Mouse (Mus musculus): ENCODE data around the gene Gm20696.

Gene Gm20696

GRCm38 (mm10) chr6:99484197-99484725 lies 182.3 kb downstream of the Gm20696 start:
- DNase-seq (ENCODE audit: low spot score) = no peak

GRCm38 (mm10) chr6:99483556-99483955 lies 183.0 kb downstream of the Gm20696 start:
- no peak for DNase-seq (ENCODE audit: low spot score)

GRCm38 (mm10) chr6:99481568-99481967 lies 185.0 kb downstream of the Gm20696 start:
- DNase-seq (ENCODE audit: low spot score) = no peak

GRCm38 (mm10) chr6:99478873-99479650 lies 187.5 kb downstream of the Gm20696 start:
- no peak for DNase-seq (ENCODE audit: low spot score)

GRCm38 (mm10) chr6:99475040-99475439 lies 191.6 kb downstream of the Gm20696 start:
- no peak for DNase-seq (ENCODE audit: low spot score)

- DNase-seq (ENCODE audit: low spot score) = no peak
Measured at GRCm38 (mm10) chr6:99470906-99471305, 195.7 kb downstream of the Gm20696 start.

GRCm38 (mm10) chr6:99469134-99469834 lies 197.3 kb downstream of the Gm20696 start:
- no peak for DNase-seq (ENCODE audit: low spot score)

GRCm38 (mm10) chr6:99467831-99468230 lies 198.8 kb downstream of the Gm20696 start:
- DNase-seq (ENCODE audit: low spot score) = no peak

- no peak for DNase-seq (ENCODE audit: low spot score)
Measured at GRCm38 (mm10) chr6:99467109-99467508, 199.5 kb downstream of the Gm20696 start.

- no peak for DNase-seq (ENCODE audit: low spot score)
Measured at GRCm38 (mm10) chr6:99466354-99466753, 200.2 kb downstream of the Gm20696 start.

- DNase-seq (ENCODE audit: low spot score) = no peak
Measured at GRCm38 (mm10) chr6:99464449-99464848, 202.1 kb downstream of the Gm20696 start.

- no peak for DNase-seq (ENCODE audit: low spot score)
Measured at GRCm38 (mm10) chr6:99463906-99464305, 202.7 kb downstream of the Gm20696 start.

GRCm38 (mm10) chr6:99458775-99459174 lies 207.8 kb downstream of the Gm20696 start:
- no peak for DNase-seq (ENCODE audit: low spot score)

- DNase-seq (ENCODE audit: low spot score) = no peak
Measured at GRCm38 (mm10) chr6:99453763-99454520, 212.7 kb downstream of the Gm20696 start.

GRCm38 (mm10) chr6:99452638-99453185 lies 213.9 kb downstream of the Gm20696 start:
- DNase-seq (ENCODE audit: low spot score) = no peak

GRCm38 (mm10) chr6:99451479-99451878 lies 215.1 kb downstream of the Gm20696 start:
- no peak for DNase-seq (ENCODE audit: low spot score)

- no peak for DNase-seq (ENCODE audit: low spot score)
Measured at GRCm38 (mm10) chr6:99447447-99447846, 219.2 kb downstream of the Gm20696 start.

GRCm38 (mm10) chr6:99446801-99447415 lies 219.7 kb downstream of the Gm20696 start:
- DNase-seq (ENCODE audit: low spot score) = no peak

GRCm38 (mm10) chr6:99443460-99443859 lies 223.1 kb downstream of the Gm20696 start:
- no peak for DNase-seq (ENCODE audit: low spot score)

GRCm38 (mm10) chr6:99441100-99441499 lies 225.5 kb downstream of the Gm20696 start:
- DNase-seq (ENCODE audit: low spot score) = no peak

GRCm38 (mm10) chr6:99440606-99441005 lies 226.0 kb downstream of the Gm20696 start:
- no peak for DNase-seq (ENCODE audit: low spot score)

Data from ovary, postnatal 10 days (tissue).